Mouse (Mus musculus) myocyte (in vitro differentiated cells): ENCODE measurements at regions not wholly inside any gene's neighbourhood (a gene's known extent, or its start where the extent isn't known, plus 50 kb on each side); places are given as distances from the start of the nearest gene placed in this dataset.

Source experiments
- MAX ChIP-seq: IDR thresholded peaks from one replicate; pipeline ENCODE4 v1.6.1; 2011; ENCODE audit warnings: low read depth, mild to moderate bottlenecking, control low read depth
- MYOG ChIP-seq, 3 experiments: IDR thresholded peaks; one replicate each; pipeline ENCODE4 v1.6.1; 2011; ENCODE audit warnings: control low read depth in 2 of 3, low read depth in 2 of 3, mild to moderate bottlenecking in 2 of 3; ENCODE audit not compliant: insufficient read length in 2 of 3, control insufficient read depth in 1 of 3, insufficient read depth in 1 of 3
- POLR2A ChIP-seq: IDR thresholded peaks from one replicate; pipeline ENCODE4 v1.6.1; 2011; ENCODE audit warnings: low read depth, mild to moderate bottlenecking, control low read depth, moderate library complexity; ENCODE audit not compliant: insufficient read length

GRCm38 (mm10) chr2:161166681-161167080 lies 57.8 kb upstream of the Chd6 start:
- TF ChIP-seq MYOG (IDR thresholded peaks at IDR 0.05; ENCODE audit: control insufficient read depth in 1 of 3, insufficient read depth in 1 of 3, insufficient read length in 2 of 3, low read depth in 2 of 3) (no peak), POLR2A (no peak), MAX (no peak)
